Mouse (Mus musculus) thymus, adult 2 months (tissue): ENCODE results near the gene Olfr139.

Source experiments
- CTCF ChIP-seq: fragments of 200-500 bp; IDR thresholded peaks from 2 replicates; pipeline ENCODE4 v1.5.1; 2012; ENCODE audit warnings: mild to moderate bottlenecking, control low read depth, low read length, moderate library complexity, borderline replicate concordance; ENCODE audit not compliant: control insufficient read depth, poor library complexity, insufficient read depth; ENCODE audit errors: extremely low read depth
- POLR2A ChIP-seq: fragments of 200-500 bp; IDR thresholded peaks from 2 replicates; pipeline ENCODE4 v1.6.1; 2012; ENCODE audit warnings: mild to moderate bottlenecking, low read length, control low read depth, moderate library complexity; ENCODE audit not compliant: control insufficient read depth, poor library complexity, insufficient read depth; ENCODE audit errors: extremely low read depth

- TF ChIP-seq POLR2A, result no peak
- TF ChIP-seq CTCF, result no peak
These were observed 44.4 kb upstream of the Olfr139 start for GRCm38 (mm10) chr11:74100724-74101123.
